Mouse (Mus musculus): ENCODE results near the gene Tcf20. TPM values are rescaled to one million over a fixed set of nuclear protein-coding genes. Genes with fewer than 3 reads are reported as not detected.

The Tcf20 gene
- polyA plus RNA-seq, 1 experiment, result 13.0 TPM

- peaks cover 78% of the 10 kb centered on the region for H3K27me3 ChIP-seq (ENCODE audit: control insufficient read depth, insufficient read depth, insufficient read length)
- H3K79me2 ChIP-seq (ENCODE audit: control insufficient read depth, insufficient read depth), result no peaks in the 10 kb centered on the region
- H3K79me3 ChIP-seq (ENCODE audit: low read depth), result no peaks in the 10 kb centered on the region
- no peak overlapping the region for H3K4me3 ChIP-seq (ENCODE audit: insufficient read depth, poor library complexity, severe bottlenecking)
- no peaks in the 10 kb centered on the region for H3K36me3 ChIP-seq (ENCODE audit: control insufficient read depth, insufficient read depth)
- no peak for TF ChIP-seq CTCF (IDR thresholded peaks at IDR 0.05; ENCODE audit: control insufficient read depth, insufficient read depth, insufficient read length)
- TF ChIP-seq FOSL1 (IDR thresholded peaks at IDR 0.05; ENCODE audit: insufficient read depth, low read length, poor library complexity, severe bottlenecking), result no peak
- no peak for TF ChIP-seq MYOD1 (IDR thresholded peaks at IDR 0.05; ENCODE audit: control insufficient read depth, insufficient read length, low read depth)
- TF ChIP-seq MYOG (IDR thresholded peaks at IDR 0.05; ENCODE audit: control insufficient read depth, extremely low read depth, insufficient read length), result no peak
- TF ChIP-seq USF1 (IDR thresholded peaks at IDR 0.05; ENCODE audit: low read depth), result no peak
- no peak for TF ChIP-seq MAX (IDR thresholded peaks at IDR 0.05)
- TF ChIP-seq CEBPB (IDR thresholded peaks at IDR 0.05; ENCODE audit: low read depth), result no peak
- no peak overlapping the region for H3ac ChIP-seq (ENCODE audit: control insufficient read depth, insufficient read length, low read depth)
Observed at GRCm38 (mm10) chr15:82983416-82984026, 4.2 kb downstream of the Tcf20 start.

- H3K79me3 ChIP-seq (ENCODE audit: low read depth), result no peaks in the 10 kb centered on the region
- no peaks in the 10 kb centered on the region for H3K79me2 ChIP-seq (ENCODE audit: control insufficient read depth, insufficient read depth)
- TF ChIP-seq MYOG (IDR thresholded peaks at IDR 0.05; ENCODE audit: control insufficient read depth, extremely low read depth, insufficient read length) (no peak), MYOD1 (IDR thresholded peaks at IDR 0.05; ENCODE audit: control insufficient read depth, insufficient read length, low read depth) (no peak), FOSL1 (IDR thresholded peaks at IDR 0.05; ENCODE audit: insufficient read depth, low read length, poor library complexity, severe bottlenecking) (no peak), CTCF (IDR thresholded peaks at IDR 0.05; ENCODE audit: control insufficient read depth, insufficient read depth, insufficient read length) (no peak), CEBPB (IDR thresholded peaks at IDR 0.05; ENCODE audit: low read depth) (no peak), MAX (IDR thresholded peaks at IDR 0.05) (no peak), USF1 (IDR thresholded peaks at IDR 0.05; ENCODE audit: low read depth) (no peak)
- H3K36me3 ChIP-seq (ENCODE audit: control insufficient read depth, insufficient read depth), result no peaks in the 10 kb centered on the region
- no peak overlapping the region for H3K4me3 ChIP-seq (ENCODE audit: insufficient read depth, poor library complexity, severe bottlenecking)
- no peak overlapping the region for H3ac ChIP-seq (ENCODE audit: control insufficient read depth, insufficient read length, low read depth)
- H3K27me3 ChIP-seq (ENCODE audit: control insufficient read depth, insufficient read depth, insufficient read length), result peaks cover 81% of the 10 kb centered on the region
Observed at GRCm38 (mm10) chr15:82982724-82983415, 4.8 kb downstream of the Tcf20 start.

GRCm38 (mm10) chr15:82981676-82982520, 5.8 kb downstream of the Tcf20 start:
- no peak overlapping the region for H3ac ChIP-seq (ENCODE audit: control insufficient read depth, insufficient read length, low read depth)
- no peaks in the 10 kb centered on the region for H3K36me3 ChIP-seq (ENCODE audit: control insufficient read depth, insufficient read depth)
- no peaks in the 10 kb centered on the region for H3K79me2 ChIP-seq (ENCODE audit: control insufficient read depth, insufficient read depth)
- TF ChIP-seq CTCF (IDR thresholded peaks at IDR 0.05; ENCODE audit: control insufficient read depth, insufficient read depth, insufficient read length) (no peak), USF1 (IDR thresholded peaks at IDR 0.05; ENCODE audit: low read depth) (no peak), MYOG (IDR thresholded peaks at IDR 0.05; ENCODE audit: control insufficient read depth, extremely low read depth, insufficient read length) (no peak), FOSL1 (IDR thresholded peaks at IDR 0.05; ENCODE audit: insufficient read depth, low read length, poor library complexity, severe bottlenecking) (no peak), MAX (IDR thresholded peaks at IDR 0.05) (no peak), MYOD1 (IDR thresholded peaks at IDR 0.05; ENCODE audit: control insufficient read depth, insufficient read length, low read depth) (no peak), CEBPB (IDR thresholded peaks at IDR 0.05; ENCODE audit: low read depth) (no peak)
- H3K79me3 ChIP-seq (ENCODE audit: low read depth), result no peaks in the 10 kb centered on the region
- H3K27me3 ChIP-seq (ENCODE audit: control insufficient read depth, insufficient read depth, insufficient read length), result peaks cover 85% of the 10 kb centered on the region
- no peak overlapping the region for H3K4me3 ChIP-seq (ENCODE audit: insufficient read depth, poor library complexity, severe bottlenecking)

- no peak for TF ChIP-seq USF1 (IDR thresholded peaks at IDR 0.05; ENCODE audit: low read depth)
- TF ChIP-seq MYOG (IDR thresholded peaks at IDR 0.05; ENCODE audit: control insufficient read depth, extremely low read depth, insufficient read length), result no peak
- no peak for TF ChIP-seq FOSL1 (IDR thresholded peaks at IDR 0.05; ENCODE audit: insufficient read depth, low read length, poor library complexity, severe bottlenecking)
- no peak for TF ChIP-seq MYOD1 (IDR thresholded peaks at IDR 0.05; ENCODE audit: control insufficient read depth, insufficient read length, low read depth)
- no peak for TF ChIP-seq MAX (IDR thresholded peaks at IDR 0.05)
- no peaks in the 10 kb centered on the region for H3K36me3 ChIP-seq (ENCODE audit: control insufficient read depth, insufficient read depth)
- no peaks in the 10 kb centered on the region for H3K79me2 ChIP-seq (ENCODE audit: control insufficient read depth, insufficient read depth)
- H3K27me3 ChIP-seq (ENCODE audit: control insufficient read depth, insufficient read depth, insufficient read length), result peaks cover 86% of the 10 kb centered on the region
- no peaks in the 10 kb centered on the region for H3K79me3 ChIP-seq (ENCODE audit: low read depth)
- H3ac ChIP-seq (ENCODE audit: control insufficient read depth, insufficient read length, low read depth), result no peak overlapping the region
- H3K4me3 ChIP-seq (ENCODE audit: insufficient read depth, poor library complexity, severe bottlenecking), result no peak overlapping the region
Observed at GRCm38 (mm10) chr15:82979531-82979930, 8.1 kb downstream of the Tcf20 start.

- TF ChIP-seq MYOG (IDR thresholded peaks at IDR 0.05; ENCODE audit: control insufficient read depth, extremely low read depth, insufficient read length), result no peak
- TF ChIP-seq FOSL1 (IDR thresholded peaks at IDR 0.05; ENCODE audit: insufficient read depth, low read length, poor library complexity, severe bottlenecking), result no peak
- no peak for TF ChIP-seq CTCF (IDR thresholded peaks at IDR 0.05; ENCODE audit: control insufficient read depth, insufficient read depth, insufficient read length)
- no peak for TF ChIP-seq CEBPB (IDR thresholded peaks at IDR 0.05; ENCODE audit: low read depth)
- no peak for TF ChIP-seq MYOD1 (IDR thresholded peaks at IDR 0.05; ENCODE audit: control insufficient read depth, insufficient read length, low read depth)
- TF ChIP-seq USF1 (IDR thresholded peaks at IDR 0.05; ENCODE audit: low read depth), result no peak
- H3ac ChIP-seq (ENCODE audit: control insufficient read depth, insufficient read length, low read depth), result no peak overlapping the region
- H3K79me2 ChIP-seq (ENCODE audit: control insufficient read depth, insufficient read depth), result no peaks in the 10 kb centered on the region
- H3K36me3 ChIP-seq (ENCODE audit: control insufficient read depth, insufficient read depth), result no peaks in the 10 kb centered on the region
- H3K4me3 ChIP-seq (ENCODE audit: insufficient read depth, poor library complexity, severe bottlenecking), result no peak overlapping the region
- H3K27me3 ChIP-seq (ENCODE audit: control insufficient read depth, insufficient read depth, insufficient read length), result peaks cover 62% of the 10 kb centered on the region
- H3K79me3 ChIP-seq (ENCODE audit: low read depth), result no peaks in the 10 kb centered on the region
Observed at GRCm38 (mm10) chr15:82974471-82974870, 13.2 kb downstream of the Tcf20 start.
